Mouse (Mus musculus) midbrain, postnatal 0 days (tissue): ENCODE measurements around the gene Wtap. TPM values are rescaled to one million over a fixed set of nuclear protein-coding genes. Genes with fewer than 3 reads are reported as not detected.
"Not testable (repeated sequence)": the region's sequence is repeated elsewhere in the genome, so short reads cannot be mapped to it uniquely, and the experiment has no call there.

Source experiments
- ATAC-seq: fragments of 200-750 bp; cut with Nextera tagmentation; 2 replicates; pipeline ENCODE4 v1.8.0; 2017; ENCODE audit warnings: moderate number of reproducible peaks, mild to moderate bottlenecking, moderate TSS enrichment, moderate library complexity; ENCODE audit not compliant: low FRiP score
- DNase-seq: peaks from one replicate; pipeline ENCODE4 v3.0.0-alpha.2; 2015; ENCODE audit warnings: low spot score
- H3K27ac ChIP-seq: fragments of 300-500 bp; sonication (generic); 2 replicates; pipeline ENCODE4 v1.5.1; 2014; ENCODE audit warnings: low read depth, mild to moderate bottlenecking, low read length, mixed read lengths
- H3K27me3 ChIP-seq: fragments of 300-500 bp; sonication (generic); 2 replicates; pipeline ENCODE4 v1.6.1; 2014; ENCODE audit warnings: low read length, control low read depth, mixed read lengths; ENCODE audit not compliant: insufficient read depth
- H3K36me3 ChIP-seq: fragments of 300-500 bp; sonication (generic); 2 replicates; pipeline ENCODE4 v1.6.1; 2014; ENCODE audit warnings: low read length, control low read depth, mixed read lengths; ENCODE audit not compliant: insufficient read depth
- H3K4me1 ChIP-seq: fragments of 300-500 bp; sonication (generic); 2 replicates; pipeline ENCODE4 v1.6.1; 2014; ENCODE audit warnings: mild to moderate bottlenecking, control low read depth, antibody characterized with exemption, low read length, mixed read lengths; ENCODE audit not compliant: insufficient read depth
- H3K4me2 ChIP-seq: fragments of 300-500 bp; sonication (generic); 2 replicates; pipeline ENCODE4 v1.6.1; 2014; ENCODE audit warnings: low read depth, mild to moderate bottlenecking, low read length, mixed read lengths; ENCODE audit not compliant: poor library complexity, severe bottlenecking
- H3K4me3 ChIP-seq: fragments of 300-500 bp; sonication (generic); 2 replicates; pipeline ENCODE4 v1.5.1; 2014; ENCODE audit warnings: low read depth, mild to moderate bottlenecking, low read length, moderate library complexity
- H3K9ac ChIP-seq: fragments of 300-500 bp; sonication (generic); replicated peaks from 2 replicates; pipeline ENCODE4 v1.6.1; 2014; ENCODE audit warnings: mild to moderate bottlenecking, low read length, moderate library complexity, mixed read lengths; ENCODE audit not compliant: poor library complexity, severe bottlenecking
- H3K9me3 ChIP-seq: fragments of 300-500 bp; sonication (generic); 2 replicates; pipeline ENCODE4 v1.6.1; 2016; ENCODE audit warnings: low read length, control low read depth
- CTCF ChIP-seq: IDR thresholded peaks from 2 replicates; pipeline ENCODE4 v1.5.1; 2016; ENCODE audit warnings: antibody characterized with exemption, mild to moderate bottlenecking
- WGBS: fragments of 180-500 bp; shearing (Covaris S2); extraction: QIAGEN DNeasy Blood & Tissue Kit; methylation state at CpG from one replicate; pipeline ENCODE4 v1.1.7; 2014; 5-methylcytosine and 5-hydroxymethylcytosine counted together
- polyA plus RNA-seq: library from polyadenylated mRNA; unstranded; fragments of >200 nt; fragmentation: Nextera tagmentation; extraction: Ambion mirVana; gene quantifications from 2 replicates; pipeline ENCODE4 v1.2.1, GENCODE M21; 2015
- total RNA-seq: library from RNA; depleted of rRNA; stranded (reverse); fragments of >200 nt; gene quantifications from 2 replicates; pipeline ENCODE4 v1.2.3, GENCODE M21; 2014

Wtap gene
- total and polyA plus RNA-seq, 2 experiments from 2014 or later, result 82.7 to 147 TPM

- Histone ChIP-seq H3K9me3 (no peaks in the 10 kb centered on the region), H3K36me3 (peaks cover 20% of the 10 kb centered on the region), H3K27me3 (no peaks in the 10 kb centered on the region), H3K4me2 (no peak overlapping the region), H3K27ac (no peak overlapping the region), H3K9ac (no peak overlapping the region), H3K4me3 (no peak overlapping the region), H3K4me1 (no peaks in the 10 kb centered on the region)
- WGBS, result 87% methylated on average over 2 of the region's 2 CpGs
- ATAC-seq (no peak), DNase-seq (no peak)
- TF ChIP-seq CTCF, result no peak
Observed at GRCm38 (mm10) chr17:12983988-12984387, 10.0 kb downstream of the Wtap start.

- no peaks in the 10 kb centered on the region for H3K4me1 ChIP-seq
- WGBS, result 95% methylated on average over 1 of the region's 1 CpGs
- no peak overlapping the region for H3K4me3 ChIP-seq
- H3K27me3 ChIP-seq, result no peaks in the 10 kb centered on the region
- no peak for TF ChIP-seq CTCF
- H3K27ac ChIP-seq, result no peak overlapping the region
- H3K9ac ChIP-seq, result no peak overlapping the region
- ATAC-seq (no peak), DNase-seq (no peak)
- H3K36me3 ChIP-seq, result peaks cover 40% of the 10 kb centered on the region
- no peaks in the 10 kb centered on the region for H3K9me3 ChIP-seq
- no peak overlapping the region for H3K4me2 ChIP-seq
Observed at GRCm38 (mm10) chr17:12978546-12978945, 15.4 kb downstream of the Wtap start.

GRCm38 (mm10) chr17:12973851-12974250 is 20.1 kb downstream of the Wtap start:
- 89% methylated on average over 2 of the region's 2 CpGs for WGBS
- peaks cover 24% of the 10 kb centered on the region for H3K36me3 ChIP-seq

DNA sequence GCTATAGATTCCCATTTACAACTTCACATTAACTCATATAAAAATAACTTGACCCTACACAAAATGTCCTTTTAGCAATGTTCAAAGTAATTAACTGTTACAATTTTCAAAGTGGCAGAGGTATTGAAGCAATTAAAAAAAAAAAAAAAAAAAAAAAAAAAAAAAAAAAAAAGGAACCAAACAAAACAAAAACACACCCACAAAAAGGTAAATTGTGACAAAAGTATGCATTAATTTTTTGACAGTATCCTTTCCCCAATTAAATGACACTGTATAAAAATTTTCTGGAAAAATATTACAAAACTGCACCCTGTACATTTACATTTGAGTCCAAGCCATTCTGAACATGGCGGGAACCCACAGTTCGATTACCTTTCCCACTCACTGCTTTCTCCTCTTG is 26.8 kb downstream of the Wtap start:
- Histone ChIP-seq H3K36me3 (peaks cover 17% of the 10 kb centered on the region), H3K27ac (no peak overlapping the region)
- no peak for DNase-seq

More at GRCm38 (mm10) chr17:12973851-12974250, 20.1 kb downstream of the Wtap start:
- DNase-seq (no peak), ATAC-seq (no peak)
- H3K4me2 ChIP-seq, result no peak overlapping the region
- no peaks in the 10 kb centered on the region for H3K27me3 ChIP-seq
- no peak for TF ChIP-seq CTCF
- no peaks in the 10 kb centered on the region for H3K4me1 ChIP-seq
- H3K27ac ChIP-seq, result no peak overlapping the region
- no peak overlapping the region for H3K4me3 ChIP-seq
- no peak overlapping the region for H3K9ac ChIP-seq
- H3K9me3 ChIP-seq, result no peaks in the 10 kb centered on the region

GRCm38 (mm10) chr17:12963476-12963875 is 30.5 kb downstream of the Wtap start:
- Histone ChIP-seq H3K4me2 (no peak overlapping the region), H3K4me1 (peaks cover 4% of the 10 kb centered on the region; the same call in 1 of the 2 replicates), H3K27me3 (no peaks in the 10 kb centered on the region), H3K9me3 (no peaks in the 10 kb centered on the region), H3K27ac (no peak overlapping the region), H3K4me3 (no peak overlapping the region), H3K36me3 (peaks cover 14% of the 10 kb centered on the region), H3K9ac (no peak overlapping the region)
- no peak for TF ChIP-seq CTCF
- ATAC-seq (no peak), DNase-seq (no peak)
- WGBS, result 92% methylated on average over 3 of the region's 3 CpGs

More for the DNA sequence above, 26.8 kb downstream of the Wtap start:
- Histone ChIP-seq H3K9me3 (no peaks in the 10 kb centered on the region), H3K4me1 (no peaks in the 10 kb centered on the region), H3K4me3 (no peak overlapping the region), H3K27me3 (no peaks in the 10 kb centered on the region), H3K4me2 (no peak overlapping the region), H3K9ac (no peak overlapping the region)
- no peak for ATAC-seq
- TF ChIP-seq CTCF, result no peak
- 86% methylated on average over 2 of the region's 2 CpGs for WGBS

- H3K4me3 ChIP-seq, result peak within 1 kb of the TSS; percentile 58
- DNase-seq, result peak; percentile 97
Observed at GRCm38 (mm10) chr17:12960331-12960873, 33.6 kb downstream of the Wtap start, which contains the start of gene Acat2. Gene Acat2 (minus strand): TSS chr17:12960747.

GRCm38 (mm10) chr17:12959377-12959776 is 34.6 kb downstream of the Wtap start:
- peak overlapping the region; percentile 20; the same call in 1 of the 2 replicates for H3K4me3 ChIP-seq
- ATAC-seq, H3K9ac ChIP-seq, H3K4me1 ChIP-seq, H3K9me3 ChIP-seq, H3K27me3 ChIP-seq, H3K27ac ChIP-seq, DNase-seq, H3K36me3 ChIP-seq: not testable (repeated sequence)
- peak overlapping the region; percentile 43 for H3K4me2 ChIP-seq
- 0% methylated on average over 1 of the region's 2 CpGs for WGBS

More at GRCm38 (mm10) chr17:12960331-12960873, 33.6 kb downstream of the Wtap start, which contains the start of gene Acat2:
- Histone ChIP-seq H3K36me3 (0 out of 2 replicates have a peak, but pooled peaks cover 3% of the 10 kb centered on the region), H3K9ac (peak within 1 kb of the TSS; percentile 69), H3K27ac (peak within 1 kb of the TSS; percentile 87), H3K9me3 (no peaks in the 10 kb centered on the region), H3K4me1 (peaks cover 4% of the 10 kb centered on the region; the same call in 1 of the 2 replicates), H3K4me2 (peak within 1 kb of the TSS; percentile 64), H3K27me3 (no peaks in the 10 kb centered on the region)
- under 1% methylated on average over 41 of the region's 42 CpGs for WGBS
- ATAC-seq, result peak; percentile 98
- 0 out of 2 replicates have a peak, but pooled peaks have one; percentile 2 for TF ChIP-seq CTCF
